Mouse (Mus musculus) layer of hippocampus, adult 2 months (tissue): ENCODE data around the gene Coro6. TPM values are rescaled to one million over a fixed set of nuclear protein-coding genes. Genes with fewer than 3 reads are reported as not detected.
A peak's percentile ranks its signal among the peaks of the same experiment; 100 is the strongest.

Experiments
- DNase-seq, 2 experiments: peaks; one replicate each; pipeline ENCODE4 v3.0.0; 2022; ENCODE audit warnings: low spot score in 2 of 2
- H3K27ac ChIP-seq: fragments of 200-600 bp; 2 replicates; pipeline ENCODE4 v1.8.1; 2022
- H3K4me3 ChIP-seq: fragments of 200-600 bp; 2 replicates; pipeline ENCODE4 v1.8.1; 2022; ENCODE audit warnings: mild to moderate bottlenecking
- CTCF ChIP-seq: fragments of 200-600 bp; conservative IDR thresholded peaks from 2 replicates; pipeline ENCODE4 v1.8.1; 2022; ENCODE audit warnings: antibody characterized with exemption, mild to moderate bottlenecking, moderate library complexity
- long read RNA-seq, 2 experiments: library from polyadenylated mRNA; stranded (forward); transcript quantifications; one replicate each; pipeline ENCODE4 v2.0.0; 2021; ENCODE audit warnings: borderline mapping rate in 2 of 2
- total RNA-seq, 2 experiments: library from RNA; stranded (reverse); gene quantifications; 2 replicates each; pipeline ENCODE4 v1.2.3; 2021

Coro6 gene
- 10 to 100 TPM; 12.7 to 14.1 TPM for total RNA-seq
- long read RNA-seq, experiment 1, partial matches to known transcripts: 3 of 12 reads
- long read RNA-seq, experiment 1, other reads (novel, unspliced or antisense): 9 of 12 reads
- long read RNA-seq, experiment 2, partial matches to known transcripts: 0 of 9 reads
- long read RNA-seq, experiment 2, other reads (novel, unspliced or antisense): 9 of 9 reads

- Histone ChIP-seq H3K4me3 (peak within 1 kb of the TSS; percentile 64), H3K27ac (0 out of 2 replicates have a peak within 1 kb of the TSS, but pooled peaks have one; percentile 18)
- TF ChIP-seq CTCF: no peak
- no peak for DNase-seq
These were observed at the start of gene Coro6 for GRCm38 (mm10) chr11:77462283-77463100. Gene Coro6 (plus strand): TSS chr11:77462411.

- no peak overlapping the region for H3K4me3 ChIP-seq
- TF ChIP-seq CTCF: no peak
- DNase-seq: no peak
- no peak overlapping the region for H3K27ac ChIP-seq
These were observed 47.9 kb upstream of the Coro6 start for GRCm38 (mm10) chr11:77414141-77414839.

- no peak for TF ChIP-seq CTCF
- Histone ChIP-seq H3K27ac (no peak overlapping the region), H3K4me3 (no peak overlapping the region)
- no peak for DNase-seq
These were observed 45.8 kb upstream of the Coro6 start for GRCm38 (mm10) chr11:77416212-77417000.

- DNase-seq: no peak
- Histone ChIP-seq H3K4me3 (no peak overlapping the region), H3K27ac (no peak overlapping the region)
- no peak for TF ChIP-seq CTCF
These were observed 44.2 kb upstream of the Coro6 start for GRCm38 (mm10) chr11:77418021-77418420.

- Histone ChIP-seq H3K27ac (no peak overlapping the region), H3K4me3 (no peak overlapping the region)
- no peak for DNase-seq
- TF ChIP-seq CTCF: no peak
These were observed 38.9 kb upstream of the Coro6 start for GRCm38 (mm10) chr11:77423175-77423859.

- H3K4me3 ChIP-seq: no peak overlapping the region
- DNase-seq: no peak
- no peak overlapping the region for H3K27ac ChIP-seq
- TF ChIP-seq CTCF: no peak
These were observed 33.8 kb upstream of the Coro6 start for GRCm38 (mm10) chr11:77428446-77428845.

GRCm38 (mm10) chr11:77437026-77437425 lies 25.2 kb upstream of the Coro6 start:
- TF ChIP-seq CTCF: no peak
- Histone ChIP-seq H3K27ac (no peak overlapping the region), H3K4me3 (no peak overlapping the region)
- DNase-seq: no peak

- DNase-seq: no peak
- H3K27ac ChIP-seq: no peak overlapping the region
- TF ChIP-seq CTCF: no peak
- no peak overlapping the region for H3K4me3 ChIP-seq
These were observed 22.1 kb upstream of the Coro6 start for GRCm38 (mm10) chr11:77440081-77440480.

GRCm38 (mm10) chr11:77441020-77441419 lies 21.2 kb upstream of the Coro6 start:
- Histone ChIP-seq H3K27ac (no peak overlapping the region), H3K4me3 (no peak overlapping the region)
- DNase-seq: no peak
- TF ChIP-seq CTCF: no peak

GRCm38 (mm10) chr11:77442186-77443170 lies 19.7 kb upstream of the Coro6 start:
- no peak for TF ChIP-seq CTCF
- no peak for DNase-seq
- Histone ChIP-seq H3K27ac (peak overlapping the region; percentile 72), H3K4me3 (no peak overlapping the region)

GRCm38 (mm10) chr11:77444939-77445338 lies 17.3 kb upstream of the Coro6 start:
- no peak overlapping the region for H3K4me3 ChIP-seq
- H3K27ac ChIP-seq: peak overlapping the region; percentile 39; the same call in 1 of the 2 replicates
- no peak for DNase-seq
- no peak for TF ChIP-seq CTCF
